Mouse (Mus musculus) lung, postnatal 0 days (tissue): Measurements from ENCODE around the gene St6galnac3.

Experiments
- CTCF ChIP-seq: IDR thresholded peaks from 2 replicates; pipeline ENCODE4 v1.5.1; 2016; ENCODE audit warnings: antibody characterized with exemption, mild to moderate bottlenecking
- EP300 ChIP-seq: IDR thresholded peaks from 2 replicates; pipeline ENCODE4 v1.6.1; 2016; ENCODE audit warnings: antibody characterized with exemption, mild to moderate bottlenecking, control low read depth

- no peak for TF ChIP-seq CTCF
- no peak for TF ChIP-seq EP300
Observed at GRCm38 (mm10) chr3:153267397-153267796, 457.6 kb downstream of the St6galnac3 start.
